Mouse (Mus musculus) megakaryocyte, adult 5-6 weeks (primary cell): ENCODE measurements around the gene Gm4952. TPM values are rescaled to one million over a fixed set of nuclear protein-coding genes. Genes with fewer than 3 reads are reported as not detected.
"Not testable (repeated sequence)": the region's sequence is repeated elsewhere in the genome, so short reads cannot be mapped to it uniquely, and the experiment has no call there.

ENCODE experiments used
- ATAC-seq: 2 replicates; pipeline ENCODE4 v1.8.0; 2016; ENCODE audit warnings: mild to moderate bottlenecking, inconsistent platforms; ENCODE audit not compliant: poor library complexity, severe bottlenecking
- total RNA-seq, 2 experiments: library from RNA; stranded (forward) in 1 of 2; stranded (reverse) in 1 of 2; fragments of 153-499, 151-499 nt in 1 of 2; fragments of 221-1000, 200-1000 nt in 1 of 2; gene quantifications; 2 replicates each; pipeline versions ENCODE4 v1.2.3 to v1.2.4; 2015 to 2017

Gene Gm4952
- total RNA-seq, 2 experiments from 2014 or later = not detected

DNA sequence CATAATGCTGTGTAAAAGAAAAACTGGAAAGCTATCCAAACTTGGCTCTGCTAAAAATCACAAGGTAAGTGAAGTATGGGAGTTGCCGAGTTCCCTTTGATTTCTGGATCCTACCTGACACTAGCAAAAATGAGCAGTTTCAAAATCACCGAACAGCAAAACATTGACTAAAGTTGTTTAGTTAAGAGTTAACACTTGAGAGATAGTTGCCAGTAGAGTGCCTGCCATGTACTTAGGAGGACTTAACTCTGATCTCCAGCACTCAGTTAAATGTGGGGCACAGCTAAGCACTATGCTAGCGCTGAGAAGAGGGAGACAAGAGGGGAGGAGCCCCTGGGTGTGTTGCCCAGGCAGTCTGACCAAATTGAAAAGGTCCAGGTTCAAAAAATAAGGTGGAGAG lies 1.1 kb upstream of the Gm4952 start:
- ATAC-seq = no peak

DNA sequence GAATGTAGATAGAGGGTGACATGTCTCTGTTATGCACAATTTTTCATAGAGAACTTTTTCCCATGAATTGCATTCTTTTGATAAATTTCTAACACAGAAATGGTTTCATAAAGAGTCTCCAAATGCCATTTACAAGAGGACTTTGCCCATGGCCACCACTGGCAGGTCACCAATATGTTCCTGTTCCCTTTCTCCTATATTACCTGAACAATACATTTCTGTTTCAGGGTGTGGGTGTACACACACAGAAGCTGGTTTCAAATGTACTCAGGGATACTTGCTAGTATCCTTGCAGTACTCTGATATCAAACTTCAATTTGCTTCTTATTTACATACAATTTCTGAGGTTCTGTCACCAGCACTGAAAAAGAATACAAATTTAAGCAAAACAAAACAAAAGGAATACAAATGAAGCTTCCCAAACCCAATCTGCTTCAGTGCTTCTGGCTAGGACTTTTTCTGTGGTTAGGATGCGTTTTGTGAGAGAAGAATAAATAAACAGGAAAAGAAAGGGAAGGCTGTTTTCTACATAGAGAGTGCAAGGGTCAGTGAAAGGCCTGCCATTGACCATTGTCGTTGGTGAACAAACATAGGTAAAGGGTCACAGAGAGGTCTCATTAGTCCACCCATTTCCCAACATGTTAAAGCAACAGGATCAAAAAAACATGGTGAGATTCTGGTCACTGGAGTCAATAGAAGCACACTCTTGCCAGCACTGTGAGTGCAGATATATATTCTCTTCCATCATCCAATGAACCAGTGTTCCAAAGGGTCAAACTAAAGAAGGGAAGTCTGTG lies 1.1 kb downstream of the Gm4952 start:
- no peak for ATAC-seq

DNA sequence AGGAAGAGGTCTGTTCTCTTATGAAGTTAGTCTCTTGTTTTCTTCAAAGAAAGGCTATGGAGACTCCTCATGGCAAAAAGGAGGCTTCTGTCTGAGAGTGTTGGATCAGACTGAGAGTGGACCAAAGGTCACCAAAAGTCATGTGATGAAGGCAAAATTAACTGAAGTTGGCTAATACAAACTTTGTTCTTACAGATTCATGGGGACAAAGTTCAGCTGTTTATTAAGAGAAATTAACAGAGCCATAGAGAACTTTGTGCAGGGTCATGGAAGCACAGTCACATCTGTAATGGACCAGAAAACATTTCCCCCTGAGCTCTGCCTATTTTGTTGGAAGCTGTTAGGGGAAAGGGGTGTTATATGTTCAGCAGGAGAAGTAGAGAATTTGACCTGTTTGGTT lies 8.6 kb downstream of the Gm4952 start:
- ATAC-seq = no peak

DNA sequence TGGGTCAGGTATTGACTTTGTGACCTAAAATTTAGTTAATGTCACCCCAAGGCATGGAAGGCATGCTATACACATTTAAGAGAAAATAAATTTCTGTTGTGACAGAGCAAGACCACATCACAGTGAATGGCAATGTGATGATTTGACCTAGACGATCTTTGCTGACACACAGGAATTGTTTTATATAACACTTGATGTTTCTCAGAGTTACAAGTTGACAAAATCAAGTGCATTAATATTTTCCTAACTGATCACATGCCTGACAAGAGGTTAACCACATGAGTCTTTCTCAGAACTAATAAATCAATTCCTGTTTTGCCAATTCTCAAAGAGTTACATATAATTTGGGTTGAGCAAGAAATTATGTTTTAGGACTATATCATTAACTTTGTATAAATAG lies 13.9 kb downstream of the Gm4952 start:
- no peak for ATAC-seq

DNA sequence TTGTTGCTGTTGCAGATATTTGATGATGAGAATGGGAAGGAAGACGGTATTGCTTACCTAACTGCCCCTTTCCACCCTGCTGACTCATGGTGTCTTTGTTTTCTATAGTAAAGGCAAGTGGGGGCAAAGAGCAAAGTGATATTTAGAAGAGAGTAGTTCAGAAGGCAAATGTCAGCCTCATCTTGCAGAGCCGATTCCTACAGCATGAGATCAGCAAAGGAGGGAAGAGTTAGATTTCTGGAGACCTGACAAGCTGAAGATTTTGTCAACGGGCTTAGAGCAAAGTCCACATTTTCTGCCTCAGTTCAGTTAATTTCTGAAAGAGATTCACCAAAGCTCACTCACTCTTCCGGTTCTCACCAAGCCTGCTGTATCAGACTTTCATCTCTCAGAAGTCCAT lies 33.4 kb downstream of the Gm4952 start, which contains the start of gene Glyat:
Glyat (plus strand) TSS at position 133 of the 400 bp plus-strand sequence.
- ATAC-seq = no peak

DNA sequence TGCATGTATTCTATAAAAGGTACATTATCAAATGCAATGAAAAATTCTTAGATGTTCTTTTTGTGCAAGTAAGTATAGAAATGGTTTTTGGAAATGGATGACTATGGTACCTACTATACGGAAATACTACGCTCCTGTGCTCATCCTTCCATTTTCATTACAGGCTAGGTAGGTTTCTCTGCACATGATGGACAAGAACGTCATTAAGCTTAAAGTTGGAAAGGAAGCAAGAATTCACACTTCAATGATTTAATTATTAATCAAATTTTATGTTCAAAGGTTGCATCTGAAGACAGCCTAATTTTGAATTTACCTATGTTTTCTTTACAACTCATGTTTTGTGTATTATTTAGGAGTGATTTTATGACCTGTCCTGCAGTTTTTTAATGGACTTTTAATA lies 34.5 kb downstream of the Gm4952 start:
- ATAC-seq = no peak

DNA sequence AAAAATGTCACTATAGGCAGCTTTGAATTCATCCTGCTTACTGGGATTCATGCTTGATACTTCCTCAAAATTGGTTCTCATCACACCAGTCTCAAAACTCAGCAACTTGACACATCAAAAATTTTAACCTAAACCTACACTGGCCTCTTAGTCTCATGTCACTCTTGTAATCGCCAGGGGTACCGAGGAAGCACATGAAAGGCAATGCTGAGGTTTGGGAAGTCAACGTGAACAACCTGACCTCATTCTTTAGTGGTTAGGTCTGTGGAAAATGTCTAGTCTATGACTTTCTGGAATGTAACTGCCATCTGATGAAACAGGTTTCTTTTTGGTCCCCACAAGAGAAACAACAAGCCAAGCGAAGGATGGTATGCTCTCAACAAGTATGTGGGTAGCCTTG lies 35.2 kb downstream of the Gm4952 start:
- no peak for ATAC-seq

DNA sequence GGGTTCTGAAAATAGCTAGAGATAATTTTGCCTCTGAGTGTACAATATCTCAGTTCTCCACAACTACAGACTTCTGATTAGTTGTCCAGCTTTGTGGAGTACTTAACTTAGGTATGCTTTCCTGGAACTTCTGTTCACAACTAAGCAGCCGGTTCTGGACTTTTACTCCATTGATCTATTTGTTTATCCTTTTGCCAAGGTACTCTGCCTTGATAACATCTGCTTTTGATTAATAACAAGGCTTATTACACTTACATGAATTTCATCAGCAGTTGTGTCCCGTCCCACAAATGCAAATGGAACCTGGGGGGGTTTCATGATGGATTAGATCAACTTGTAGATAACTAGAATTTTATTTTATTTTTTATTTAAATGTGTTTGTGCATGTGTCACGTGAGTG lies 37.1 kb downstream of the Gm4952 start:
- ATAC-seq = no peak

DNA sequence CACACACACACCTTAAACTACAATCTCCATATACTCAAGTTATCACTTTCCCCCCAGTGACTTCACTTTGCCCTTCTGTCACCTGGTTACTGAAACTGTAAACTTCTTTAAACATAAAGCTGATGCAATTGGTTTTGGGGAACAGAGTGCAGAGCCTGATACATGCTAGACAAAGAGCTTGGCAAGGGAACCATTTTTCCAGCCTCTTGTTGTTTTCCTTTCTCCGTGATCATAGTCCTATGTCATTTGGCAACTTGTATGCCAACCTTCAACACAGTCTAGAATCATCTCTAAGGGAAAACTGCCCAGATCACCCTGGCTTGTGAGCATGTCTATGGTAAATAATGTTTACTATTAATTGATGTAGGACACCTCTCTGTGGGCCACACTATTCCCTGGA lies 38.3 kb downstream of the Gm4952 start:
- no peak for ATAC-seq

DNA sequence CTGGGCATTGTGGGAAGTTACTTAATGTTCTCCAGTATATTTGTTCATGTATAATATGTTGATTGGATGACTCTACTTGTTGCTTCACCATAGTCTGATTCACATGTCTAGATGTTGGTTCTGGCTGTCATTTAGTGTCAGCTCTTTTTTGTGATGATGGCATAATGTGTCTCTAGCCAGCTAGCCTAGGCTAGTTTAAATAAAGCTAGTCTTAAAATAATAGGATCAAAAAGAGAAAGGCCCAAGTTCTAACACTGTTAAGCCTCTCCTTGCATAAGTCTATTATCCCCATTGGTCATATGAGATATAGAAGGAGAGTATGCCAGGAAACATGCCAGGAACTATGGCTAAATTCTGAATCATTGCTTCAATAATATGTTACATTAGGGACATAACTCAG lies 49.7 kb downstream of the Gm4952 start:
- ATAC-seq = no peak

DNA sequence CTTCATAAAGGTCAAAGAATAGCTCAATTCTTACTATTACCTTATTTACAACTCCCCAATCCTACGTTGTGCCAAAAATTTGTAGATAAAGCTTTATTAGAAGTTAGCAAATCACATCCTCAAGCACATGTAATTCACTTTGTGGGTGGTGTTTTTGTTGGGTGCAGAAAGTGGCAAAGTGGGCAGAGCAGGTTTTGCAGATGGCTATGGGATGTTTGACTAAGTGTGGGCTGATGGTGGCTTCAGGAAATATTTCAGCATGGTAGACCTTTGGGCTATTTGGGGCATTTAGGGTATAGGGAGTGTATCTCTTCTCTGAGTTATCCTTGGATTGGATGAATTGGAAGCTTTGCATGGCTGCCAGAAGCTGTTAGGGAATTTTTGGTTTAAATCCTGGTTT lies 66.4 kb downstream of the Gm4952 start:
- no peak for ATAC-seq

DNA sequence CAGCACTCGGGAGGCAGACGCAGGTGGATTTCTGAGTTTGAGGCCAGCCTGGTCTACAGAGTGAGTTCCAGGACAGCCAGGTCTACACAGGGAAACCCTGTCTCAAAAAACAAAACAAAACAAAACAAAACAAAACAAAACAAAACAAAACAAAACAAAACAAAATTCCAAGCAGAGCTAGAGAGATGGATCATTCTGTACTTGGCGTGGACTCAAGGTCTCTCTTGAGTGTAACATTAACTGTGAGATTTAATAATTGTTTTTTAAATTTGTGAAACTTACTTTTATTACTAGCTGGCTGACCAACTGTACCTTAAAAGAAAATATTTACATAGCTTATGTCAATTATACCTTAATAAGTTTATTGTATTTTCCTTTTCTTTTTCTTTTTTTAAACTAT lies 68.8 kb downstream of the Gm4952 start:
- not testable (repeated sequence) for ATAC-seq

DNA sequence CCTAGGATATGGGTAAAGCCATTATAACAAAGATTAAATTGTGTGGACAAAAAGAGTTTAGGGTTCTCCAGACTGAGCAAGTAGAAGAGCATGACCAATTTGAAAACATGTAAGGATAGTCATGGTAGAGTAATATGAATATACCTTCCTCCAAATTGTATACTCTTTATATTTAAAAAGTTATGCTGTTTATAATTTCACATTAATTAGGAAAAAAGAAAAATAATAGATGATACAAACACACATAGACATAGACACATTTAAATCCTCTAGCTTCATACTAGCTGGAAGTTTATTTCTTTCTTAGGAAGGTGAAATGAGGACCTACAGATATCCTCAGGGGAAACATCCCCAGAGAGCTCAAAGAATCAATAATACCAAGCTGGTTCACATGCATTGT lies 70.4 kb downstream of the Gm4952 start, which contains the start of gene Olfr1442:
Olfr1442 (plus strand) TSS at position 301 of the 400 bp plus-strand sequence.
- ATAC-seq = no peak

DNA sequence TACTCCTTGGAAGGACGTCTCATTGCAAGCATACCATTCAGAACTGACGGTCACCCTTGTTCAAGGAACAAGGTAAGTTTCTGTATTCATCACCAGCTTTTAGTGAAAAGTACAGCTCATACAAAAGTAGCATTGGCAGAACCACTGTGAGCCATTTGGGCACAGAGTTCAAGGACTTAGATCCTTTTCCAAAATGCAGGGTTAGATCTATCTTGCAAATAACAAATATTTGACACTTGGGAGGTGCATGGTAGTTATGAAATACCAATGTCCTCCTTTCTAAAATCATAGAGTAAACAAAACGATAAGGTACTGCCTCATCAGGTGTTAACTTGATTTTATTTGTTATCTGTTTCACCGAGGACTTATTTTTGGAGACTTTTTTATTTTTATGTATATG lies 71.3 kb downstream of the Gm4952 start:
- no peak for ATAC-seq

DNA sequence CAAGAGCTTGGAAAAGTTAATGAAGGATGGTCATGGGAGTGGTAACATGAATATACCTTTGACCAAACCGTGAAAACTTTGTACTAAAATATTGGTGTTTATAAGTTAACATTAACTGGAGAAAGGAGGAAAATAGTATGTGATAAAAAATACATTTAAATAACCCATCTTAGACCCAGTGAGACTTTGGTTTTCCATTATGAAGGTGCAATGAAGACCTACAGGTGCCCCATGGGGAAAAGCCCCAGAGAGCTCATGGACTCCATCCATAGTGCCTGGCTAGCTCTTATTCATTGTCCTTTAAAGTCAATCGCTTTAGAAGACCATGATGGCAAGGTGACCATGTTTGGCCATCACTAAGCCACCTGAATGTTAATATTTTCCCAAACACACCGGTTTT lies 78.0 kb downstream of the Gm4952 start, which contains the start of gene Olfr1443:
Olfr1443 (plus strand) TSS at position 301 of the 400 bp plus-strand sequence.
- no peak for ATAC-seq

Other genes with a start within 250 kb of the Gm4952 start
- not detected in 2 replicates for gene Olfr1440, start 212.7 kb upstream of the Gm4952 start, total RNA-seq (2015)
- not detected in 2 replicates for gene Olfr1440, start 212.7 kb upstream of the Gm4952 start, total RNA-seq (2017)
- not detected in 2 replicates for gene Olfr1441, start 182.5 kb upstream of the Gm4952 start, total RNA-seq (2015)
- gene Olfr1441, start 182.5 kb upstream of the Gm4952 start, total RNA-seq (2017) = not detected in 2 replicates
- not detected in 2 replicates for gene Pfpl, start 172.1 kb upstream of the Gm4952 start, total RNA-seq (2015)
- gene Pfpl, start 172.1 kb upstream of the Gm4952 start, total RNA-seq (2017) = not detected in 2 replicates
- 1,084 and 1,137 TPM in 2 replicates for gene Mpeg1, start 139.2 kb upstream of the Gm4952 start, total RNA-seq (2015)
- gene Mpeg1, start 139.2 kb upstream of the Gm4952 start, total RNA-seq (2017) = 543 and 663 TPM in 2 replicates
- gene Dtx4, start 98.5 kb upstream of the Gm4952 start, total RNA-seq (2015) = 7.3 and 9.9 TPM in 2 replicates
- gene Dtx4, start 98.5 kb upstream of the Gm4952 start, total RNA-seq (2017) = 8.3 and 9.0 TPM in 2 replicates
- gene Fam111a, start 54.2 kb upstream of the Gm4952 start, total RNA-seq (2015) = 308 and 344 TPM in 2 replicates
- gene Fam111a, start 54.2 kb upstream of the Gm4952 start, total RNA-seq (2017) = 409 TPM in 2 replicates
- not detected in 2 replicates for gene Glyat, start 33.3 kb downstream of the Gm4952 start, total RNA-seq (2015)
- not detected in 2 replicates for gene Glyat, start 33.3 kb downstream of the Gm4952 start, total RNA-seq (2017)
- not detected in 2 replicates for gene Olfr1442, start 70.5 kb downstream of the Gm4952 start, total RNA-seq (2015)
- not detected in 2 replicates for gene Olfr1442, start 70.5 kb downstream of the Gm4952 start, total RNA-seq (2017)
- not detected in 2 replicates for gene Olfr1443, start 78.1 kb downstream of the Gm4952 start, total RNA-seq (2015)
- gene Olfr1443, start 78.1 kb downstream of the Gm4952 start, total RNA-seq (2017) = not detected in 2 replicates
- not detected in 2 replicates for gene Keg1, start 95.8 kb downstream of the Gm4952 start, total RNA-seq (2015)
- gene Keg1, start 95.8 kb downstream of the Gm4952 start, total RNA-seq (2017) = not detected in 2 replicates
- 4.1 and 5.0 TPM in 2 replicates for gene Cntf, start 165.7 kb downstream of the Gm4952 start, total RNA-seq (2015)
- gene Cntf, start 165.7 kb downstream of the Gm4952 start, total RNA-seq (2017) = 1.5 and 2.5 TPM in 2 replicates
- 56.9 and 61.3 TPM in 2 replicates for gene Zfp91, start 196.2 kb downstream of the Gm4952 start, total RNA-seq (2015)
- gene Zfp91, start 196.2 kb downstream of the Gm4952 start, total RNA-seq (2017) = 72.9 and 88.1 TPM in 2 replicates
- 29.7 and 33.0 TPM in 2 replicates for gene Lpxn, start 196.2 kb downstream of the Gm4952 start, total RNA-seq (2015)
- 26.4 and 27.2 TPM in 2 replicates for gene Lpxn, start 196.2 kb downstream of the Gm4952 start, total RNA-seq (2017)
- not detected in 2 replicates for gene Gm5244, start 246.7 kb downstream of the Gm4952 start, total RNA-seq (2015)
- not detected in 2 replicates for gene Gm5244, start 246.7 kb downstream of the Gm4952 start, total RNA-seq (2017)